Mouse (Mus musculus) limb, embryonic 11.5 days (tissue): ENCODE data around the gene Ostm1. TPM values are rescaled to one million over a fixed set of nuclear protein-coding genes. Genes with fewer than 3 reads are reported as not detected.
A peak's percentile ranks its signal among the peaks of the same experiment; 100 is the strongest.

Source experiments
- ATAC-seq: fragments of 200-750 bp; cut with Nextera tagmentation; 2 replicates; pipeline ENCODE4 v1.8.0; 2017; ENCODE audit warnings: low read depth; ENCODE audit not compliant: insufficient number of reproducible peaks, low FRiP score, low TSS enrichment
- DNase-seq: peaks from one replicate; pipeline ENCODE4 v3.0.0-alpha.2; 2015; ENCODE audit warnings: low spot score
- H3K27ac ChIP-seq: fragments of 300-500 bp; sonication (generic); replicated peaks from 2 replicates; pipeline ENCODE4 v1.5.1; 2014; ENCODE audit warnings: low read depth, mild to moderate bottlenecking, low read length
- H3K27me3 ChIP-seq: fragments of 300-500 bp; sonication (generic); 2 replicates; pipeline ENCODE4 v1.6.1; 2014; ENCODE audit warnings: mild to moderate bottlenecking, low read length, mixed read lengths; ENCODE audit not compliant: control insufficient read depth, insufficient read depth
- H3K36me3 ChIP-seq: fragments of 300-500 bp; sonication (generic); 2 replicates; pipeline ENCODE4 v1.6.1; 2014; ENCODE audit warnings: mild to moderate bottlenecking, low read length, moderate library complexity, mixed read lengths; ENCODE audit not compliant: control insufficient read depth, insufficient read depth
- H3K4me1 ChIP-seq: fragments of 300-500 bp; sonication (generic); 2 replicates; pipeline ENCODE4 v1.6.1; 2014; ENCODE audit warnings: low read length, mixed read lengths; ENCODE audit not compliant: control insufficient read depth, insufficient read depth
- H3K4me2 ChIP-seq: fragments of 300-500 bp; sonication (generic); 2 replicates; pipeline ENCODE4 v1.6.1; 2014; ENCODE audit warnings: low read depth, mild to moderate bottlenecking, moderate library complexity; ENCODE audit not compliant: severe bottlenecking
- H3K4me3 ChIP-seq: fragments of 300-500 bp; sonication (generic); 2 replicates; pipeline ENCODE4 v1.5.1; 2014; ENCODE audit warnings: low read depth, low read length
- H3K9ac ChIP-seq: fragments of 300-500 bp; sonication (generic); 2 replicates; pipeline ENCODE4 v1.6.1; 2014; ENCODE audit warnings: mild to moderate bottlenecking, low read length
- H3K9me3 ChIP-seq: fragments of 300-500 bp; sonication (generic); 2 replicates; pipeline ENCODE4 v1.6.1; 2016; ENCODE audit warnings: low read length; ENCODE audit not compliant: control insufficient read depth
- WGBS: fragments of 180-500 bp; shearing (Covaris S2); extraction: QIAGEN DNeasy Blood & Tissue Kit; methylation state at CpG from one replicate; pipeline ENCODE4 v1.1.7; 2014; 5-methylcytosine and 5-hydroxymethylcytosine counted together
- polyA plus RNA-seq: library from polyadenylated mRNA; unstranded; fragments of >200 nt; fragmentation: Nextera tagmentation; extraction: Ambion mirVana; gene quantifications from 2 replicates; pipeline ENCODE4 v1.2.1, GENCODE M21; 2014

Gene Ostm1
- polyA plus RNA-seq, 1 experiment from 2014 or later, result 8.0 TPM

DNA sequence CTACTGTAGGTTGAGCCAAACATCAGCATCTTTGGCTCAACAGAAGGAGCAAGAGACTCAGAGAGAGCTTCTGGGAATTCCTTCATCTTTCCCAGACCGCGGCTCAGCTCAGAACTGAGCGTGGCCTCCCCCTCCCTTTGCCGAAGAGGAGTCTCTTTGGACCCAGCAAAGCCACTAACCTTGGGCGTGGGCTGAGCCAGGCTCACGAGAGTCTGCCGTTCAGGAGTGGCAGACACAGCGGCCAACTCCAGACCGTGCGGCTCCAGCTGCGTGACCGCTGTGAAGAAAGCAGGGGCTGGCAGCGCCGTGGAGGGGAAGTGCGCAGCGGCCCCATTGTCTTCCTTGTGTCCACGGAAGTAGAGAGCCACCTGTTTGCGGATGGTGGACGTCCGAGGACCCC is 11.1 kb upstream of the Ostm1 start:
- H3K4me2 ChIP-seq, result no peak overlapping the region
- DNase-seq, result no peak
- WGBS, result 2% methylated on average over 20 of the region's 20 CpGs
- no peak for ATAC-seq
- no peak overlapping the region for H3K9ac ChIP-seq
- H3K4me1 ChIP-seq, result no peaks in the 10 kb centered on the region
- H3K4me3 ChIP-seq, result no peak overlapping the region
- no peaks in the 10 kb centered on the region for H3K9me3 ChIP-seq
- H3K36me3 ChIP-seq, result no peaks in the 10 kb centered on the region
- H3K27ac ChIP-seq, result no peak overlapping the region
- peaks cover 83% of the 10 kb centered on the region for H3K27me3 ChIP-seq

GRCm38 (mm10) chr10:42572971-42573370 is 10.7 kb upstream of the Ostm1 start:
- no peak for DNase-seq
- Histone ChIP-seq H3K27me3 (peaks cover 85% of the 10 kb centered on the region), H3K36me3 (no peaks in the 10 kb centered on the region), H3K27ac (no peak overlapping the region), H3K4me1 (no peaks in the 10 kb centered on the region), H3K9ac (no peak overlapping the region), H3K4me2 (no peak overlapping the region), H3K4me3 (no peak overlapping the region), H3K9me3 (no peaks in the 10 kb centered on the region)
- whole genome bisulfite sequencing, result 2% methylated on average over 15 of the region's 15 CpGs
- ATAC-seq, result no peak

- DNase-seq, result peak; percentile 55
- WGBS, result 2% methylated on average over 10 of the region's 10 CpGs
- H3K36me3 ChIP-seq, result no peaks in the 10 kb centered on the region
Measured at GRCm38 (mm10) chr10:42574639-42575038, 9.0 kb upstream of the Ostm1 start.

GRCm38 (mm10) chr10:42577525-42578280 is 5.9 kb upstream of the Ostm1 start:
- Histone ChIP-seq H3K4me3 (no peak overlapping the region), H3K9ac (no peak overlapping the region), H3K27ac (no peak overlapping the region), H3K36me3 (no peaks in the 10 kb centered on the region), H3K9me3 (no peaks in the 10 kb centered on the region), H3K27me3 (peaks cover 91% of the 10 kb centered on the region), H3K4me2 (no peak overlapping the region), H3K4me1 (peaks cover 15% of the 10 kb centered on the region)
- ATAC-seq (no peak), DNase-seq (peak; percentile 24)
- WGBS, result 4% methylated on average over 15 of the region's 15 CpGs

More at GRCm38 (mm10) chr10:42574639-42575038, 9.0 kb upstream of the Ostm1 start:
- peaks cover under 1% of the 10 kb centered on the region; the same call in 1 of the 2 replicates for H3K4me1 ChIP-seq
- no peaks in the 10 kb centered on the region for H3K9me3 ChIP-seq
- peaks cover 93% of the 10 kb centered on the region for H3K27me3 ChIP-seq
- no peak for ATAC-seq
- H3K9ac ChIP-seq, result no peak overlapping the region
- H3K4me2 ChIP-seq, result no peak overlapping the region
- H3K4me3 ChIP-seq, result no peak overlapping the region
- H3K27ac ChIP-seq, result no peak overlapping the region

- Histone ChIP-seq H3K4me3 (no peak overlapping the region), H3K9me3 (no peaks in the 10 kb centered on the region), H3K27me3 (peaks cover 91% of the 10 kb centered on the region), H3K27ac (no peak overlapping the region), H3K9ac (no peak overlapping the region), H3K4me2 (no peak overlapping the region), H3K4me1 (peaks cover 17% of the 10 kb centered on the region), H3K36me3 (no peaks in the 10 kb centered on the region)
- DNase-seq (peak; percentile 50), ATAC-seq (no peak)
- under 1% methylated on average over 15 of the region's 15 CpGs for WGBS
Measured at GRCm38 (mm10) chr10:42578281-42578675, 5.3 kb upstream of the Ostm1 start.

DNA sequence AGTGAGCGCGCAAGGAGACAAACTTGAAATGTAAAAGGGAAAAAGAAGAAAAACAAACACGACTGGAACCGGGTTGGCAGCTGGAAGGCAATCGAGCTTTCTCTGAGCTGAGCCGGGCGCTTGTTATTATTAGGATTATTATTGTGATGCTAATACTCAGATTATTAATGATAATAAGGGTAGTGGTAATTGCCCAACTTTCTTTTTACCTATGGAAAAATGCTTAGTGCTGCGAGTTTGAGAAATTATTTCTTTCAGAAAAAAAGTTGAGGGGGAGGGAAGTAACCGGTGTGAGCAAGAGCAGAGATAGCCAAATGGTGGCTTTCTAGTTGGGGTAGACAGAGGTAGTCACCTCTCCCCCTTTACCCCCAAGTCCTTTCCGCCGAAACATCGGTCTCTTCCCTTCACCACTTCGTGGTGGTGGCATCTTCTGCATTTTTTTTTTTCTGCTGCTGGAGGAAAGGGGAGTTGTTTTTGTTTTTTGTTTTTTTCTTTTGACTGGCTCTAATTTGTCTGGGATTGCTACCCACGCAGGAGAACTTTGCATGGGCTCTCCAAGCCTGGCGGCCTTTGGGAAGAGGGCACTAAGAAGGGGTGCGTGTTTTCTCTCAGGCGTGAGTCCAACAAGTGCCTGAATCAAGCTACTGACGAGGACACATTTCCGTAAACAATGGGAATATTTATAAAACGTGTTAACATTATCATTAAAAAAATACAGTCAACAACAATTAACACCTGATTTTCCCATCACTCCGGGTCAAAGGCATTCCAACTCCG is 4.7 kb upstream of the Ostm1 start:
- DNase-seq (peak; percentile 41), ATAC-seq (no peak)
- Histone ChIP-seq H3K4me2 (no peak overlapping the region), H3K4me1 (peaks cover 17% of the 10 kb centered on the region), H3K36me3 (no peaks in the 10 kb centered on the region), H3K4me3 (no peak overlapping the region), H3K27ac (no peak overlapping the region), H3K9me3 (no peaks in the 10 kb centered on the region), H3K9ac (no peak overlapping the region), H3K27me3 (peaks cover 91% of the 10 kb centered on the region)
- 1% methylated on average over 22 of the region's 22 CpGs for WGBS

DNA sequence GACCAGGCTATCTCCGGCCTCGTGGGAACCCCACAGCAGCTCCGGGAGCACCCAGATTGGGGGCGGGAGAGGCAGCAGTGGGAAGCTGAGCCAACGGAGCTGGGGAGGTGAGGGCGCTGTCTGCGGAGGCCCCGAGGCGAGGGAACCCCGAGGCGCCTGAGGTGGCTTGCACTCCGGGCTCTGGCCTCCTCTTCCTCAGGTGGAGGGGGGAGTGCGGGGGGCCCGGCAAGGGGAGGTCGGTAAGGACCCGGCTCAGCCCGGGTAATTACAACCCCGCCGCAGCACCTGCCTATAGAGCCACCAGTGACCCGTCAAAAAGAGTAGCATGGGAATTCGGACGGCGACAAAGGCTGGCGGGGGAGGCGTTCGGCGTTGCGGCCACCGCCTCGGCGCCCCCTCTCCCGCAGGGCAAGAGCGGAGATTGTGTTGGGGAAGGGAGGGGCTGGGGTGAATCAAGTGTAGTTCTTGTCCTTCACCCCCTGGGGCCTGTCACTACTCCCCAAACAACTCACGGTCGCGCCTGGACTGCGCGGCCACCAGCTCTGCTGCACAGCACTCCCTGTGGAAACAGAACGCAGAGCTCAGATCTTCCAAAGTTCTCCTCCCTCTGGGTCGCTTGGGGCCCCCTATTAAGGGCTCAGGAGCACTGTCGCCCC is 4.0 kb upstream of the Ostm1 start:
- Histone ChIP-seq H3K4me1 (peaks cover 19% of the 10 kb centered on the region), H3K36me3 (no peaks in the 10 kb centered on the region), H3K27me3 (peaks cover 91% of the 10 kb centered on the region), H3K4me2 (no peak overlapping the region), H3K27ac (no peak overlapping the region), H3K9ac (no peak overlapping the region), H3K4me3 (no peak overlapping the region), H3K9me3 (no peaks in the 10 kb centered on the region)
- ATAC-seq, result no peak
- under 1% methylated on average over 41 of the region's 41 CpGs for WGBS
- peak; percentile 48 for DNase-seq

DNA sequence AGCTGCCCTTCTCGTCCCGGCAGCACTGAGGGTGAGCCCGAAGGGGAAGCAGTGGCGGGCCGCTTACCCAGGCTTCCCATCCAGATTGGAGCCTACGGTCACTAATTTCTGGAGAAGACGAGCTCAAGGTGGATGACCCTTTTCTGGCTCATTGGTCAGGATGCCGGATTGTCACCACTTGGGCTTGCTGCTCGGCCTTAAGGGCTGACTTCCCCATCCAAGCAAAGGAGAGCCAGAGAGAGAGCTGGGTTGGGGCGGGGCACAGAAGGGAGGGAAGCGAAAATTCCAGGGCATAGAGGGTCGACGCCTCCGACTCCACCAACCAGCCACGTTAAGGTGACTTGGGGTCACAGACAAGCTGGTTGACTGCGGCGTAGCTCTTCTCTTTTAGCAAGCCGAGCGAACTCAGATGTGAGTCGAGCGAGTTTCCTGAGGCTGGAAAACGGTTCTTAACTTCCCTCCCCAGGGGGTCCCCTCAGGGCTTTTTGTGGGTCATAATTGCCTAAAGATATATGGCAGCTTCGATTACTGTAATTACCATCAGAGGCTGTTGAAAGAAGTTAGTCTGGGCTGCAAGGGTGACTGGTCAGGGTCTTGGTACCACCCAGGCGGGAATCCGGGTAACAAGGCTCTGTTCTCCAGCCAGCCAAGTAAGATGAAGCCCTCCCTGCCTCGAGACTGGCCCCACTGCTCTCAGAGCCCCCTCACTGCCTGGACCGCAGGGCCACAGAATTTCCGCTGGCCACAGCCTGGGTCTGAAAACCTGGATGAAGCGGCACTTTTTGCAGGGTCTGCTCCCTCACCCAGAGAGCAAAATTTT is 3.3 kb upstream of the Ostm1 start:
- no peak overlapping the region for H3K4me2 ChIP-seq
- H3K9me3 ChIP-seq, result no peaks in the 10 kb centered on the region
- DNase-seq, result peak; percentile 61
- WGBS, result under 1% methylated on average over 27 of the region's 29 CpGs
- no peak overlapping the region for H3K4me3 ChIP-seq
- peaks cover 19% of the 10 kb centered on the region for H3K4me1 ChIP-seq
- no peak overlapping the region for H3K9ac ChIP-seq
- ATAC-seq, result no peak
- H3K27me3 ChIP-seq, result peaks cover 91% of the 10 kb centered on the region
- H3K36me3 ChIP-seq, result no peaks in the 10 kb centered on the region
- H3K27ac ChIP-seq, result no peak overlapping the region
